Mouse (Mus musculus): ENCODE data around the gene Ajap1. TPM values are rescaled to one million over a fixed set of nuclear protein-coding genes. Genes with fewer than 3 reads are reported as not detected.

The Ajap1 gene
- total RNA-seq, 2 experiments from 2014 or later: not detected

GRCm38 (mm10) chr4:153360868-153361545 lies 121.6 kb downstream of the Ajap1 start:
- no peak for ATAC-seq (replicated peaks; ENCODE audit: low FRiP score, poor library complexity, severe bottlenecking)

GRCm38 (mm10) chr4:153358243-153358550 lies 124.4 kb downstream of the Ajap1 start:
- ATAC-seq (replicated peaks; ENCODE audit: low FRiP score, poor library complexity, severe bottlenecking): no peak

- no peak for ATAC-seq (replicated peaks; ENCODE audit: low FRiP score, poor library complexity, severe bottlenecking)
Measured at GRCm38 (mm10) chr4:153357539-153358242, 124.9 kb downstream of the Ajap1 start.

GRCm38 (mm10) chr4:153356236-153356635 lies 126.4 kb downstream of the Ajap1 start:
- no peak for ATAC-seq (replicated peaks; ENCODE audit: low FRiP score, poor library complexity, severe bottlenecking)

GRCm38 (mm10) chr4:153344999-153345398 lies 137.6 kb downstream of the Ajap1 start:
- no peak for ATAC-seq (replicated peaks; ENCODE audit: low FRiP score, poor library complexity, severe bottlenecking)

- ATAC-seq (replicated peaks; ENCODE audit: low FRiP score, poor library complexity, severe bottlenecking): no peak
Measured at GRCm38 (mm10) chr4:153340887-153341286, 141.7 kb downstream of the Ajap1 start.

GRCm38 (mm10) chr4:153335301-153335799 lies 147.3 kb downstream of the Ajap1 start:
- no peak for ATAC-seq (replicated peaks; ENCODE audit: low FRiP score, poor library complexity, severe bottlenecking)

- ATAC-seq (replicated peaks; ENCODE audit: low FRiP score, poor library complexity, severe bottlenecking): no peak
Measured at GRCm38 (mm10) chr4:153327809-153328208, 154.8 kb downstream of the Ajap1 start.

All from erythroid progenitor cell, adult 5-6 weeks (primary cell).